Mouse (Mus musculus) embryonic fibroblast, embryonic 13.5 days (primary cell): ENCODE data around the gene Itpr3.

Experiments
- CTCF ChIP-seq: IDR thresholded peaks from 2 replicates; pipeline ENCODE4 v1.5.1; 2011; ENCODE audit warnings: mild to moderate bottlenecking, control low read depth, low read length, moderate library complexity, borderline replicate concordance; ENCODE audit not compliant: insufficient read depth
- POLR2A ChIP-seq: IDR thresholded peaks from 2 replicates; pipeline ENCODE4 v1.6.1; 2011; ENCODE audit warnings: low read depth, mild to moderate bottlenecking, control low read depth, low read length, moderate library complexity

GRCm38 (mm10) chr17:27021076-27021475 is 36.0 kb upstream of the Itpr3 start:
- TF ChIP-seq CTCF (no peak), POLR2A (no peak)
